ENCODE assay signal across 16 mouse cellular contexts in the genomic region with DNA sequence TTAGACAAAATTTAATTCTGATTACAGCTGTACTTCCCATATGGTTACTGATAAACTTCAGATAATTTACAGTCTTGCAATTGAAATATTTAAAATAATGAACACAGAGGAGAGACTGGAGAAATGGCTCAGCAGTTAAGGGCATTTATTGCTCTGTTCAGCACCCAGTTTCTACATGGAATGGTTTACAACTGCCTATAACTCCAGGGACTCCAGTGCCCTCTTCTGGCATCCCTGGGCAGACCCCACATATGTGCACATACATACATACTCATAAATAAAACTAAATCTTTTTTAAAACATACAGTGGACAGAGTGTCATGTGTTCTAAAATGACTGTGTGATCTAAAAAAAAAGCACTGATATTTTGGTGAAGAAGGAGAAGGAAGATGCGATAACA.
"Had no signal": no experiment of that assay in that cellular context is flagged by ENCODE, and none has a peak within 500 bp of the region (broad histone marks: within the 10 kb centered on the region; RNA-seq: fewer than 3 reads in every experiment).

No protein-coding gene starts in this region.

- DNase-seq: kidney, adult 8-10 months; kidney, postnatal 4 days; lung, adult 2 months; lung, postnatal 10 days; right cerebral cortex, postnatal 4 days; spleen, adult 18-20 months; thymus, postnatal 36 days had no signal

- H3K27me3 ChIP-seq: megakaryocyte, embryonic 14.5 days; midbrain, embryonic 12.5 days; neural tube, embryonic 12.5 days; stomach, embryonic 15.5 days had no signal

- H3K27ac ChIP-seq: limb, embryonic 10.5 days; macrophage; midbrain, embryonic 12.5 days; neural tube, embryonic 12.5 days; stomach, embryonic 15.5 days had no signal

- H3K4me3 ChIP-seq: limb, embryonic 10.5 days; megakaryocyte, embryonic 14.5 days; midbrain, embryonic 12.5 days; neural tube, embryonic 12.5 days; stomach, embryonic 15.5 days had no signal

- H3K9ac ChIP-seq: midbrain, embryonic 12.5 days; neural tube, embryonic 12.5 days; stomach, embryonic 15.5 days had no signal

- H3K4me1 ChIP-seq: limb, embryonic 10.5 days; megakaryocyte, embryonic 14.5 days; midbrain, embryonic 12.5 days; neural tube, embryonic 12.5 days; stomach, embryonic 15.5 days had no signal

- H3K9me3 ChIP-seq: limb, embryonic 10.5 days; megakaryocyte, embryonic 14.5 days; midbrain, embryonic 12.5 days; neural tube, embryonic 12.5 days; stomach, embryonic 15.5 days had no signal

- H3K4me2 ChIP-seq: midbrain, embryonic 12.5 days; neural tube, embryonic 12.5 days; stomach, embryonic 15.5 days had no signal

- ATAC-seq: hindbrain, embryonic 16.5 days; inflammation-experienced regulatory T-cells, adult 6 months; intestine, postnatal 0 days had no signal

- H3K36me3 ChIP-seq: limb, embryonic 10.5 days; midbrain, embryonic 12.5 days; neural tube, embryonic 12.5 days; stomach, embryonic 15.5 days had no signal
